Mouse (Mus musculus): ENCODE measurements around the gene Plekha5.

DNA sequence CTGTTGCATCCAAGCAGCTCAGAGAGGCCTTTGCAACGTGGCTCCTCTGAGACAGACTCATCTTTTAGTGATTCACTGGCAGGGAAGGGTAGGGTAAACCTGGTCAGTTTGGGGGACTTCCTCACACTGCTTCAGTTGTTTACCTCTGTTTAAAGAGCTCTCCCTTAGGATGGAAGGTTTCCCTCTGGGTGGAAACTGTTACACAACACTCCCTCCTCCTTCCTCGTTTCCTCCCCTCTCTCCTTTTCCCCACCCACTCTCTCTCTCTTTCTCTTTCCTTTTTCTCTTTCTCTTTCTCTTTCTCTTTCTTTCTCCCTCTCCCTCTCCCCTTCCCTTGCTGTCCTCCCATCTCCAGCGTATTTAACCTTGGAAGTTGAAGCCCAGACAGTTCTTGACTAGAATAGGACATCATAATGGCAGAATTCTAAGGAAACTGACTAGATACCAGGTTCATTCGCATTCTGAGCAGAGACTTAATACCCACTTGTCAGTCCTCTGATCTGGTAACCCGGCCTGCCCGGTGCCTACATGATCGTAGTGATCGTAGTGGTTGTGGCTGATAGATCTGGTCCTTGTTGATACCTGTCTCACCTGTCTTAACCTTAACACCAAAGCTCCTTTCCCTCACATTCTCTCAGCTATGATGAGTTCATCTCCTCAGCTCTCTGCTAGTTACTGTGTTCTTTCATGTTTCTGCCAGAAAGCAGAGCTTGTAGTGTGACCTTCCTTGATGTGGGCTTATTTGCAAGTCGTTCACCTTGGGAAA lies 137.5 kb downstream of the Plekha5 start:
- TF ChIP-seq CTCF (IDR thresholded peaks at IDR 0.05; ENCODE audit: low read depth) = no peak
- TF ChIP-seq EP300 (IDR thresholded peaks at IDR 0.05; ENCODE audit: low read depth) = no peak

Data from liver, postnatal 0 days (tissue).